Mouse (Mus musculus) hindbrain, embryonic 13.5 days (tissue): ENCODE data around the gene Ikzf4. TPM values are rescaled to one million over a fixed set of nuclear protein-coding genes. Genes with fewer than 3 reads are reported as not detected.

Experiments used
- microRNA-seq: library from miRNA; unstranded; fragments of <30 nt; microRNA quantifications from one replicate; pipeline ENCODE4, GENCODE M21; 2016
- polyA plus RNA-seq: library from polyadenylated mRNA; unstranded; fragments of >200 nt; fragmentation: Nextera tagmentation; extraction: Ambion mirVana; gene quantifications from 2 replicates; pipeline ENCODE4 v1.2.1, GENCODE M21; 2015

Ikzf4 gene
- polyA plus RNA-seq, 1 experiment from 2014 or later: 15.2 TPM

Small RNA genes within 50 kb of the gene (microRNA-seq; reads per million reads assigned to microRNA genes)
- gene Mir6917: not detected

Other genes with a start within 250 kb of the Ikzf4 start
- not detected in 2 replicates for gene Slc39a5, start 244.8 kb downstream of the Ikzf4 start, polyA plus RNA-seq
- gene Nabp2, start 234.5 kb downstream of the Ikzf4 start, polyA plus RNA-seq: 126 and 139 TPM in 2 replicates
- gene Rnf41, start 234.3 kb downstream of the Ikzf4 start, polyA plus RNA-seq: 81.9 and 83.8 TPM in 2 replicates
- 195 and 196 TPM in 2 replicates for gene Smarcc2, start 186.7 kb downstream of the Ikzf4 start, polyA plus RNA-seq
- gene Myl6, start 151.8 kb downstream of the Ikzf4 start, polyA plus RNA-seq: 933 and 943 TPM in 2 replicates
- 4.1 and 4.2 TPM in 2 replicates for gene Myl6b, start 147.3 kb downstream of the Ikzf4 start, polyA plus RNA-seq
- 16.4 and 17.6 TPM in 2 replicates for gene Esyt1, start 120.1 kb downstream of the Ikzf4 start, polyA plus RNA-seq
- gene Zc3h10, start 98.2 kb downstream of the Ikzf4 start, polyA plus RNA-seq: 19.7 and 20.9 TPM in 2 replicates
- 2,639 and 2,680 TPM in 2 replicates for gene Rpl41, start 96.7 kb downstream of the Ikzf4 start, polyA plus RNA-seq
- 125 and 129 TPM in 2 replicates for gene Pa2g4, start 80.0 kb downstream of the Ikzf4 start, polyA plus RNA-seq
- 3.0 and 3.5 TPM in 2 replicates for gene Erbb3, start 56.3 kb downstream of the Ikzf4 start, polyA plus RNA-seq
- gene Rps26, start 19.2 kb downstream of the Ikzf4 start, polyA plus RNA-seq: 482 and 485 TPM in 2 replicates
- gene Suox, start 28.1 kb upstream of the Ikzf4 start, polyA plus RNA-seq: 14.4 and 14.6 TPM in 2 replicates
- 99.1 and 101 TPM in 2 replicates for gene Rab5b, start 50.3 kb upstream of the Ikzf4 start, polyA plus RNA-seq
- 0.32 and 0.70 TPM in 2 replicates for gene Pmel, start 58.2 kb upstream of the Ikzf4 start, polyA plus RNA-seq
- gene Cdk2, start 59.0 kb upstream of the Ikzf4 start, polyA plus RNA-seq: 26.0 and 26.7 TPM in 2 replicates
- gene Dgka, start 98.9 kb upstream of the Ikzf4 start, polyA plus RNA-seq: 6.5 and 7.0 TPM in 2 replicates
- gene Pym1, start 101.9 kb upstream of the Ikzf4 start, polyA plus RNA-seq: 46.5 and 50.0 TPM in 2 replicates
- gene Mmp19, start 144.9 kb upstream of the Ikzf4 start, polyA plus RNA-seq: 0.51 and 0.71 TPM in 2 replicates
- 57.5 and 59.5 TPM in 2 replicates for gene Dnajc14, start 158.1 kb upstream of the Ikzf4 start, polyA plus RNA-seq
- 17.9 and 18.8 TPM in 2 replicates for gene Tmem198b, start 158.4 kb upstream of the Ikzf4 start, polyA plus RNA-seq
- gene Sarnp, start 171.3 kb upstream of the Ikzf4 start, polyA plus RNA-seq: 185 and 190 TPM in 2 replicates
- gene Ormdl2, start 175.7 kb upstream of the Ikzf4 start, polyA plus RNA-seq: 30.2 and 34.4 TPM in 2 replicates
- 10.2 and 10.3 TPM in 2 replicates for gene Gdf11, start 245.7 kb upstream of the Ikzf4 start, polyA plus RNA-seq